18 mouse cellular contexts compared by ENCODE assay signal in the genomic region with DNA sequence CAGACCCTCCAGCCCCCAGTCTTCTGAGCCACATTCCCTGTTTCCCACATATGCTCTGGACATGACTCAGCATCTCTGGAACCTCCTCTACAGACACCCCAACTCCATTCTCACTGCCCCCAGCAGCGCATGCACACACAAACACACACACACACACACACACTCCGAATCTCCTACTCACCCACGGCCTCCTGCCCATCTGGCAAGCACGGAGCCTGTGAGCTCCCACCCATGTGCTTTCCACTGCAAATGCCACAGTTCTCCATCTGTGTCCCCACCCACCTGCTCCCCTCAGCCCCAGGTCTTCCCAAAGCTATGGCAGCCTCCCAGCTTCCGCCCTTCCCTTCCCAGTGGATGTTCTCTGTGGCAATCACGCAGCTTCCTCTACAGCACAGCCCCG. TPM values are rescaled to one million over a fixed set of nuclear protein-coding genes. Genes with fewer than 3 reads are reported as not detected.
DNase-seq lines count a peak whose midpoint lies in the region; ATAC-seq and TF ChIP-seq lines count a peak whose summit lies in the region.
"Had no signal": no experiment of that assay in that cellular context is flagged by ENCODE, and none has a peak within 500 bp of the region (broad histone marks: within the 10 kb centered on the region; RNA-seq: fewer than 3 reads in every experiment).

No protein-coding gene starts in this region.

- no peak overlapping the region for H3K4me2 ChIP-seq in hindbrain, postnatal 0 days (ENCODE audit: low read depth, low read length)
- no peak overlapping the region for H3K4me2 ChIP-seq in hindbrain, embryonic 14.5 days (replicated peaks)
- H3K4me2 ChIP-seq in forebrain, embryonic 11.5 days (ENCODE audit: low read depth, low read length, severe bottlenecking), result no peak overlapping the region
- H3K4me2 ChIP-seq: forebrain, embryonic 13.5 days; hindbrain, embryonic 12.5 days; limb, embryonic 15.5 days; midbrain, embryonic 13.5 days; neural tube, embryonic 12.5 days had no signal

- ATAC-seq in hindbrain, postnatal 0 days, result 0 out of 2 replicates have a peak, but pooled peaks have one; percentile 32
- ATAC-seq in hindbrain, embryonic 14.5 days (ENCODE audit: low FRiP score), result no peak
- no peak for ATAC-seq in forebrain, embryonic 11.5 days (replicated peaks; ENCODE audit: low FRiP score)
- ATAC-seq: forebrain, embryonic 13.5 days; midbrain, embryonic 13.5 days had no signal

- TF ChIP-seq CTCF in hindbrain, postnatal 0 days (IDR thresholded peaks at IDR 0.05; ENCODE audit: low read depth), result no peak

- no peaks in the 10 kb centered on the region for H3K9me3 ChIP-seq in hindbrain, postnatal 0 days (ENCODE audit: low read length)
- no peaks in the 10 kb centered on the region for H3K9me3 ChIP-seq in hindbrain, embryonic 14.5 days (ENCODE audit: control insufficient read depth, low read length)
- H3K9me3 ChIP-seq in forebrain, embryonic 11.5 days (ENCODE audit: control insufficient read depth, low read length), result no peaks in the 10 kb centered on the region
- H3K9me3 ChIP-seq: forebrain, embryonic 13.5 days; hindbrain, embryonic 12.5 days; limb, embryonic 15.5 days; midbrain, embryonic 13.5 days; neural tube, embryonic 12.5 days had no signal

- H3K27me3 ChIP-seq in hindbrain, postnatal 0 days (ENCODE audit: insufficient read depth, low read length), result no peaks in the 10 kb centered on the region
- H3K27me3 ChIP-seq in hindbrain, embryonic 14.5 days (ENCODE audit: control insufficient read depth, insufficient read depth, low read length), result no peaks in the 10 kb centered on the region
- H3K27me3 ChIP-seq in forebrain, embryonic 11.5 days (ENCODE audit: control insufficient read depth, insufficient read depth, low read length), result no peaks in the 10 kb centered on the region
- H3K27me3 ChIP-seq: CH12.LX; forebrain, embryonic 13.5 days; hindbrain, embryonic 12.5 days; limb, embryonic 15.5 days; midbrain, embryonic 13.5 days; neural tube, embryonic 12.5 days had no signal

- H3K9ac ChIP-seq in hindbrain, postnatal 0 days (replicated peaks; ENCODE audit: low read length), result no peak overlapping the region
- H3K9ac ChIP-seq in hindbrain, embryonic 14.5 days, result no peak overlapping the region
- H3K9ac ChIP-seq in forebrain, embryonic 11.5 days (ENCODE audit: low read length), result no peak overlapping the region
- H3K9ac ChIP-seq: forebrain, embryonic 13.5 days; hindbrain, embryonic 12.5 days; limb, embryonic 15.5 days; midbrain, embryonic 13.5 days; neural tube, embryonic 12.5 days had no signal

- DNase-seq in hindbrain, postnatal 0 days (ENCODE audit: low spot score), result no peak
- DNase-seq in hindbrain, embryonic 14.5 days (ENCODE audit: low spot score), result no peak
- DNase-seq in layer of hippocampus, adult 11-12 months (ENCODE audit: low spot score), result peak; percentile 91
- DNase-seq in left cerebral cortex, adult 8-10 months (ENCODE audit: low spot score in 2 of 2), result peak; percentile 56 to 97
- DNase-seq in telencephalon, adult 2 months (ENCODE audit: low read depth, low spot score), result peak; percentile 95
- DNase-seq in ovary, postnatal 14 days (ENCODE audit: low spot score), result no peak
- no peak for DNase-seq in kidney, adult 9 months
- no peak for DNase-seq in forebrain, embryonic 11.5 days (ENCODE audit: low spot score)
- DNase-seq: embryo, embryonic 11 days; kidney, adult 8-10 months; lung, postnatal 10 days; thymus, adult 18-20 months had no signal

- peaks cover 16% of the 10 kb centered on the region; the same call in 1 of the 2 replicates for H3K36me3 ChIP-seq in hindbrain, postnatal 0 days (ENCODE audit: insufficient read depth, low read length)
- no peaks in the 10 kb centered on the region; the same call in 1 of the 2 replicates for H3K36me3 ChIP-seq in hindbrain, embryonic 14.5 days (replicated peaks; ENCODE audit: control insufficient read depth, insufficient read depth)
- H3K36me3 ChIP-seq in forebrain, embryonic 11.5 days (ENCODE audit: control insufficient read depth, insufficient read depth, low read length), result no peaks in the 10 kb centered on the region
- H3K36me3 ChIP-seq: hindbrain, embryonic 12.5 days; midbrain, embryonic 13.5 days; neural tube, embryonic 12.5 days had no signal

- no peak overlapping the region for H3K4me3 ChIP-seq in hindbrain, postnatal 0 days (ENCODE audit: low read length)
- H3K4me3 ChIP-seq in hindbrain, embryonic 14.5 days (replicated peaks; ENCODE audit: low read length), result no peak overlapping the region
- no peak overlapping the region for H3K4me3 ChIP-seq in forebrain, embryonic 11.5 days (ENCODE audit: low read depth, low read length)
- H3K4me3 ChIP-seq: forebrain, embryonic 13.5 days; hindbrain, embryonic 12.5 days; limb, embryonic 15.5 days; midbrain, embryonic 13.5 days; neural tube, embryonic 12.5 days had no signal

- WGBS in hindbrain, postnatal 0 days, result 62% methylated on average over 7 of the region's 7 CpGs
- 83% methylated on average over 7 of the region's 7 CpGs for WGBS in hindbrain, embryonic 14.5 days
- WGBS in forebrain, embryonic 11.5 days, result 87% methylated on average over 7 of the region's 7 CpGs

- no peaks in the 10 kb centered on the region for H3K4me1 ChIP-seq in hindbrain, postnatal 0 days (ENCODE audit: insufficient read depth, low read length)
- no peaks in the 10 kb centered on the region for H3K4me1 ChIP-seq in hindbrain, embryonic 14.5 days (replicated peaks; ENCODE audit: control insufficient read depth, insufficient read depth, low read length)
- H3K4me1 ChIP-seq in forebrain, embryonic 11.5 days (replicated peaks; ENCODE audit: control insufficient read depth, insufficient read depth, low read length), result no peaks in the 10 kb centered on the region
- H3K4me1 ChIP-seq: forebrain, embryonic 13.5 days; hindbrain, embryonic 12.5 days; limb, embryonic 15.5 days; midbrain, embryonic 13.5 days; neural tube, embryonic 12.5 days had no signal

- H3K27ac ChIP-seq in hindbrain, postnatal 0 days, result no peak overlapping the region
- no peak overlapping the region for H3K27ac ChIP-seq in hindbrain, embryonic 14.5 days
- no peak overlapping the region for H3K27ac ChIP-seq in forebrain, embryonic 11.5 days (ENCODE audit: low read depth, low read length)
- H3K27ac ChIP-seq: forebrain, embryonic 13.5 days; hindbrain, embryonic 12.5 days; limb, embryonic 15.5 days; midbrain, embryonic 13.5 days; neural tube, embryonic 12.5 days had no signal

RNA-seq across cellular contexts. Expression of gene Cdk5rap1, which starts 6.3 kb away (rescaled TPM):
- 9.6 and 13.2 TPM in 2 replicates for total RNA-seq in hindbrain, postnatal 0 days (2014; rRNA removed)
- 5.0 and 6.6 TPM in 2 replicates for polyA plus RNA-seq in hindbrain, postnatal 0 days (2015; fragmentation: Nextera tagmentation; extraction: Ambion mirVana)
- polyA plus RNA-seq in hindbrain, embryonic 14.5 days (2014; fragmentation: Nextera tagmentation; extraction: Ambion mirVana), result 14.2 and 20.3 TPM in 2 replicates
- total RNA-seq in left cerebral cortex, adult 8-10 months (2022), result 10 to 100 TPM; 11.9 to 18.9 (median 15.1) TPM
- polyA plus RNA-seq in forebrain, embryonic 11.5 days (2014; fragmentation: Nextera tagmentation; extraction: Ambion mirVana), result 15.0 and 17.0 TPM in 2 replicates

RNA-seq across cellular contexts. Expression of gene Snta1, which starts 28.8 kb away (rescaled TPM):
- total RNA-seq in hindbrain, postnatal 0 days (2014; rRNA removed), result 40.4 and 41.1 TPM in 2 replicates
- 20.0 and 20.1 TPM in 2 replicates for polyA plus RNA-seq in hindbrain, postnatal 0 days (2015; fragmentation: Nextera tagmentation; extraction: Ambion mirVana)
- polyA plus RNA-seq in hindbrain, embryonic 14.5 days (2014; fragmentation: Nextera tagmentation; extraction: Ambion mirVana), result 7.0 and 7.1 TPM in 2 replicates
- total RNA-seq in left cerebral cortex, adult 8-10 months (2022), result 10 to 100 TPM; 30.9 to 34.4 (median 32.2) TPM
- 3.1 and 3.4 TPM in 2 replicates for polyA plus RNA-seq in forebrain, embryonic 11.5 days (2014; fragmentation: Nextera tagmentation; extraction: Ambion mirVana)
- total RNA-seq: CH12.LX had no signal

RNA-seq across cellular contexts. Expression of gene Cbfa2t2, which starts 57.2 kb away (rescaled TPM):
- 48.3 and 51.7 TPM in 2 replicates for total RNA-seq in hindbrain, postnatal 0 days (2014; rRNA removed)
- 31.6 and 33.4 TPM in 2 replicates for polyA plus RNA-seq in hindbrain, postnatal 0 days (2015; fragmentation: Nextera tagmentation; extraction: Ambion mirVana)
- polyA plus RNA-seq in hindbrain, embryonic 14.5 days (2014; fragmentation: Nextera tagmentation; extraction: Ambion mirVana), result 44.6 and 48.0 TPM in 2 replicates
- 10 to 100 TPM; 46.3 to 57.2 (median 52.1) TPM for total RNA-seq in left cerebral cortex, adult 8-10 months (2022)
- polyA plus RNA-seq in forebrain, embryonic 11.5 days (2014; fragmentation: Nextera tagmentation; extraction: Ambion mirVana), result 69.4 and 71.6 TPM in 2 replicates

Comparison
In these comparisons a context has a peak if more than half of its experiments do, and no peak if none do; other contexts are left out.
1. DNase-seq: peak in layer of hippocampus, adult 11-12 months (single experiment), left cerebral cortex, adult 8-10 months (2 of 2) and telencephalon, adult 2 months (single experiment); none in hindbrain, postnatal 0 days (single experiment), hindbrain, embryonic 14.5 days (single experiment), ovary, postnatal 14 days (single experiment), kidney, adult 9 months (single experiment) and forebrain, embryonic 11.5 days (single experiment).